Mouse (Mus musculus) heart, adult 11 months (tissue): ENCODE data around the gene Hfe2.
A peak's percentile ranks its signal among the peaks of the same experiment; 100 is the strongest.

ENCODE experiments used
- DNase-seq: peaks from one replicate; pipeline ENCODE4 v3.0.0; 2022

The Hfe2 gene

GRCm38 (mm10) chr3:96558668-96559196, 33.8 kb downstream of the Hfe2 start:
- DNase-seq, result peak; percentile 84

DNA sequence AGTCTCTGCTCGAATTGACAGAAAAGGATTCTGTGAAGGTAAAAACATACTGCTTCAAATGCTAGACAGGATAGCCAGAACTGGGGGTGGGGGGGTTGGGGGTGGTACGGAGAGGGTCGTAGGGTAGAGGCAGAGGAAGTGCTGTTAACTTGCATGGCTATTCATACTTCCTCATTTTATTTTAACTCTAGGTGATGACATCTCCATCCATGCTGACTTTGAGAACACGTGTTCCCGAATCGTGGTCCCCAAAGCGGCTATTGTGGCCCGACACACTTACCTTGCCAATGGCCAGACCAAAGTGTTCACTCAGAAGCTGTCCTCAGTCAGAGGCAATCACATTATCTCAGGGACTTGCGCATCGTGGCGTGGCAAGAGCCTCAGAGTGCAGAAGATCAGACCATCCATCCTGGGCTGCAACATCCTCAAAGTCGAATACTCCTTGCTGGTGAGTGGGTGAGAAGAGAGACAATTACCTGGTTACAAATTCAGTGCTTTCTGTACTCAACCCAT, 34.5 kb downstream of the Hfe2 start:
- peak; percentile 95 for DNase-seq

DNA sequence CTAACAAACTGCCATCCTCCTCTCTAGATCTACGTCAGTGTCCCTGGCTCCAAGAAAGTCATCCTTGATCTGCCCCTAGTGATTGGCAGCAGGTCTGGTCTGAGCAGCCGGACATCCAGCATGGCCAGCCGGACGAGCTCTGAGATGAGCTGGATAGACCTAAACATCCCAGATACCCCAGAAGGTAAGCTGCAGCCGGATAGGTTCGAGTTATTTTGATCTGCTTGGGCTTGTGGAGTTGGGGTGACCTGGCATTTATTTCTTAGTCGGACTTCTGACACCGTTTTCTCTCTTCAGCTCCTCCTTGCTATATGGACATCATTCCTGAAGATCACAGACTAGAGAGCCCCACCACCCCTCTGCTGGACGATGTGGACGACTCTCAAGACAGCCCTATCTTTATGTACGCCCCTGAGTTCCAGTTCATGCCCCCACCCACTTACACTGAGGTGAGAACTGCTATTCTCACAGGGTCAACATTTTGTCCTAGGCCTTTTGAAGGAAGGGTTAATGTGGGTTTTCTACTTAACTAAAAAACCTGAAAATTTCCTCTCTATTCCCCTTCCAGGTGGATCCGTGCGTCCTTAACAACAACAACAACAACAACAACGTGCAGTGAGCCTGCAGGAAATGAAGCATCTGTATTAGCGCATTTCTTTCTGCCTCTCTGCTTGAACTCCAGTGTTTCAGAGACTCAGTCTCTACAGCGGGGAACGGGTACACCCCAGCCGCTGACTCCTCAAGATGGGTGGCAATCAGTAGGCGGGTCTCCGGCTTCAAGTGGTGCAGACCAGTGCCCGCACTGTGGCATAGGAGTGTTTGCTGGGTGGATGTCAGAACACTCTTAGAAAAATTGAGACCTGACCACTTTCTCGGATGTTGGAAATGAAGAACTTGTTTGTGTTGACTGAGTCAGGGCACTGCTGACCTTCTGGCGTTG, 35.2 kb downstream of the Hfe2 start:
- peak; percentile 96 for DNase-seq

GRCm38 (mm10) chr3:96560881-96561668, 36.1 kb downstream of the Hfe2 start:
- peak; percentile 90 for DNase-seq

DNA sequence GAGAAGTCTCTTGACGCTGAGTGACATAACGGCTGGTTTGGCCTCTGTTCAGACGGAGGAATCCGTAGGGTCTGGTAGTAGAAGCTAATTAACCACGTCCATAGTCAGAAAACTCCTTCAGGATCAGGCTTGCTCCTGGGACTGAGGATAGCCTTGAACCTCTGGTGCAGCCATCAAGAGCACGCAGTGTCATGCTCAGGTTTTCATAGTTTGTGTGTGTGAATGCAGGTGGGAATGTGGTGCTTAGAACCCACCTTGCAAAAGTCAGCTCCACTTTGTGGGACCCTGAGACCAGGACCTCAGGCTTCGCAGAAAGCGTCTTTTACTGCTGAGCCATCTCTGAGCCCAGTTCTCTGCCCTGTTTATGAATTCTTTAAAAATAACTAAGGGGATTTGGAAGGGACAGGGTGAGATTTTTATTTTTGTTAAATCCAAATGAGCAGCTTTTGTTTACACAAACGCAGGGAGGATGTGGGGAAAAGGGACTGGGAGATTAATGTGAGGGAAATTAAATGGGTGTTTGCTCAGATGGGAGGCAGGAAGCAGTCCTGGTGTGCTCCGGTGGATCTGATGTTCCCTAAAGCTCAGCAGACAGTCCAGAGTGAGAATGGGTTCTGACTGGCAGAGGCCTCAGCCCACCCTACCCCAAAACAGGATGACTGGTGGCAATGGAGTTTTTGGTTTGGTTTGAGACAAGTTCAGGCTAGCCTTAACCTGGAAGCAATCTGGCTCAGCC, 37.1 kb downstream of the Hfe2 start:
- DNase-seq, result peak; percentile 97

- DNase-seq, result peak; percentile 91
Measured at GRCm38 (mm10) chr3:96563267-96563666, 38.3 kb downstream of the Hfe2 start.

- peak; percentile 97 for DNase-seq
Measured at GRCm38 (mm10) chr3:96563911-96564632, 39.1 kb downstream of the Hfe2 start.

DNA sequence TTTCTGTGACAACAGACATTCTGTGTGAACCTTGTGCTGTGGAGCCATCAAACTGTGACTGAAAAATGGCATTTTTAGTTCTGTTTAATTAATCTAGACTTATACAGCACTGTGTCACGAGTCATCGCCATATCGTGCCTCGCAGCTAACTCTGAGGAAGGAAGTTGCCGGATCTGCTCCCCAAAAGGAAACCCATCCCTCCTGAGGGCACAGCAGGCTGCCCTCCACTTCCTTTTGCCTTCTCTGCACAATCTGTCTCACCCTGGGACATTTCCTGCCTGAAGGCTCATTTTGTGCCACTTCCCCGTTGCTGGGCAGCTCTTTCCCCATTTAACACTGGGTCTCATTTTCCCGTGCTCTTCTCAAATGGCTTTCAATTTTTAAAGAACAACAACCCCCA, 39.7 kb downstream of the Hfe2 start:
- DNase-seq, result peak; percentile 99

DNA sequence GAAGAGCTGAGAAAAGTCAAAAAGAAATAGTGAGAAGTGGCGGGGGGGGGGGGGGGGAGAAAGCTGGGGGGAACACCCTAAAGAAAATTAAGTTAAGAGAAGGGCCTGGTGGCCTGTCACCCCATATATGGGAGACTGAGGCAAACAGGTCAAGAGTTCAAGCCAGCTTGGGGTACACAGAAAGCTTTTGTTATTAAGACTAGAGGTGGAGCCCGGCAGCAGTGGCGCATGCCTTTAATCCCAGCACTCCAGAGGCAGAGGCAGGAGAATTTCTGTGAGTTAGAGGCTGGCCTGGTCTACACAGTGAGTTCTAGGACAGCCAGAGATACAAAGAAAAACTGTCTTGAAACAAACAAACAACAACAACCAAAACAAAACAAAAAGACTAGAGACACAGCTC, 40.1 kb downstream of the Hfe2 start:
- DNase-seq, result peak; percentile 89

DNA sequence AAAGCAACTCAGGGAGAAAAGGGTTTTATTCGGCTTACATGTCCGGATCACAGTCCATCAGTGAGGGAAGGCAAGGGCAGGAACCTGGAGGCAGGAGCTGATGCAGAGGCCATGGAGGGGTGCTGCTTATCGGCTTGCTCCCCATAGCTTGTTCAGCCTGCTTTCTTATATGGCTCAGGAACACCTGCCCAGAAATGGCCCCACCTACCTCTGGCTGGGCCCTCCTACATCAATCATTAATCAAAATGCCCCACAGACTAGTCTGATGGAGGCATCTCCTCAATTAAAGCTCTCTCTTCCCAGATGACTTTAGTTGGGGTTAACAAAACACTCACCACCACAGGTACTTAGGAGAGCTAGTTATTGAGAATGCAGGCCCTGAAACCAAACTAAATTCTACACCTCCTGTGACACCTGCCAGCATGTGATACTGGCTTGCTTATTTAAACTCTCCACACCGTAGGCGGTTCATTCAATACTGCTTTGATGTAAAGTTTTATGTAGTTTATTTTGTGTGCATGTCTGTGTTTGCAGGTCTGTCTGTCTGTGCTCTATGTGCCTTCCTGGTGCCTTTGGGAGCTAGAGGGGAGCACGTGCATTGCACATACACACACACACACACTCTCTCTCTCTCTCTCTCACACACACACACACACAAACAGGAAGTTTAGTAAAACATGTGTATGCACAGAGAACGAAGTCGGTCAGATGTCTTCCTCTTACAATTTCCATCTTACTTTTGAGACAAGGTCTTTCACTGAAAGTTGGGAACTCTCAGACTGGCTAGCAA, 41.9 kb downstream of the Hfe2 start:
- peak; percentile 90 for DNase-seq

- DNase-seq, result peak; percentile 96
Measured at GRCm38 (mm10) chr3:96568605-96569004, 43.6 kb downstream of the Hfe2 start.

DNA sequence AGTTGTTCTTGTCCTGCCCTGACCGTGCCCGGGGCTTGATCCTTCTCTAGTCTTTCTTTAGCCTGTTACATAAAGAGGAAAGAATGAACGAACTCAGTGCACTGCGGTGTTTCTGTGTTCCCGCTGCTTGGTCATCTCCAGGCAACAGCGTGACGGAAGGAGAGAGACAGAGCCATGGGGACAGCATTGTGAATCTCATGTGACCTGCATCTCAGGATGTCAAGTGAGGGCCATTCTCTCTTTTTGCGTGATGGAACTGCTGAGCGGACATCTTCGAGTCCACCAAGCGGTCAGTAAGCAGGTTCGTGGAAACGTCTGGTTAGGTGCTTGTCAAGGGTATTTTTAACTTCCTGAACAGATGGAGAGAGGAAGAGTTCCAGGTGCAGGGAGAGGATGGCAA, 44.5 kb downstream of the Hfe2 start:
- peak; percentile 97 for DNase-seq

DNA sequence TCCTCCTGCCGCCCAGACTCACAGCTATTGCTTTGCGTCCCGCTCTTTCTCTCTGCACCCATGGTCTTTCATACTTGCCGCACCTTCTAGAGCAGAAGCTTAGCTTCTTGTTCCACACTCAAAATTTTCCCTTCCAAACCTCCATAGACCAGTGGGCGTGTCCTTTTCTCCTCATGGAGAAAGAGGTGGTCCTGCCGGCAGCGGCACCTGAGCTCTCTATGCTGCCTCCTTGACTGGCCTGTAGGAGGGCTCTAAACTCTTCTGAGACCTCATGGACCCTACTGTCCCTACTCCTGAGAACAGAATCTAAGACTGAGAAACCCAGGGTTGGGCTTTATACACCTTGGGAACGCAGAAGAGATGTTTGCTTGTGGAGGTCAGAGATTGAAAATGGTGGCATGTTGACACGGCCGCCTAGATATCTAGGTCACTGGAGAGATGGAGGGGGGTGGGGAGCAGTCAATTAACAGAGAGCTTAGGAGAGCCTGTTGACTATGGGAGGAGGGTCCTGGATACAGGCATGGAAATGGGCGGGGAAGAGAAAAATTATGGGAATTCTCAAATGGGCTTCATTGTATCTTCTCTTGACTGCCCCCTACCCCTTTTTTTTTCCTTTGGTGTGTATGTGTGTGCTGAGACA, 45.1 kb downstream of the Hfe2 start:
- DNase-seq, result peak; percentile 91

- peak; percentile 93 for DNase-seq
Measured at GRCm38 (mm10) chr3:96570643-96571042, 45.7 kb downstream of the Hfe2 start.

DNA sequence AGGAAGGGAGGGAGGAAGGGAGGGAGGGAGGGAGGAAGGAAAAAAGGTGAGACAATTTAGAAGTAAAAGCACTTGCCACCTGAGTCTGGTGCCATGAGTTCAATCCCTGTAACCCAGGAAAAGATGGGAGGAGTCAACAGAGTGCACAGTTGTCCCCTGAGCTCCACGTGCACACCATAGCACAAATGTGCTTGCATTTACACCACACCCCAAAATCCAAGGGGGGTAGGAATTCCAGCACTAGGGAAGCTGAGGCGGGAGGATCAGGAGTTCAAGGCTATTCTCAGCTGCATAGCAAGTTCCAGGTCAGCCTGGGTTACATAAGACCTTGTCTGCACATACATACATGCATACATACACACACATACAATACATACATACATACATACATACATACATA, 46.4 kb downstream of the Hfe2 start:
- DNase-seq, result peak; percentile 93

GRCm38 (mm10) chr3:96571896-96572698, 47.1 kb downstream of the Hfe2 start:
- DNase-seq, result peak; percentile 99

DNA sequence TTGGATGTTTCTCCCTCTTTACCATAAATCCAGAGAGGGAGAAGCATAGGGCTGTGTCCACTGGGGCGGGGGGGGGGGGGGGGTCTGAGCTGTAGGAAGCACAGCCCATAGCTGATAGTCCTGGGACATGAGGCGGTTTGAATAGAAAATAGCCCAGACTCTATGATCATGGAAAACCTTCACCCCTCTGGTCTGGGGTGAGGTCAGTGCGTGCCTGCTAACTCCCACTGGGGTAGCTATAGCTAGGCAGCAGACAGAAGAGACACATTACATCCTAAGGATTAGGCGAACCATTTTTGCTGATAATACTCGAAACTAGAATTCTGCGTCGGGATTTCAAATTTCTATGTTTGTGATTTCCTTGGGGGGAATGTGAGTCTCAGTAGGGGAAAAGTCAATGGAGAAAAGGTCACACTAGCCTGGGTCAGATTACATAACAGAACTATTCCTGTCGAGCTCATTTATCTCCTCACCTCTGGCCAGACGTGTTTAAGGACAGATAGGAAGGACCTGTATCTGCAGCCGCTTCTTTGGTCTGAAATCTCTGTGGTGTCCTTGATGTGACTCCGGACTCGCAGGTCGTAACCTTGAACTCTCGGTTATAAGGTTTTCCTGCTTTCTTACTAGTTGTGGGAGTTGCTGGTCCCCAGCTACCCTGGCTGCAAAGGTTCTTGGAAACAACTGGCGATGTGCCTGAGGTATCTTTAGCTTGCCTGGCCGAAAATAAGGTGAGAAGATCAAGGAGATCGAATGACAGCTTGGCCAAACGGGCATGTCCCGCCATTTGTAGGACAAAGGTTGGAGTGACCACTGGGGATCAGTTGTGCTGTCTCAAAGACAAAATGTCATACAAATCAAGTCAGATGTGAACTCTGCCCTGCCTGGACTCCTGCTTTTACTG, 48.9 kb downstream of the Hfe2 start:
- peak; percentile 96 for DNase-seq

DNA sequence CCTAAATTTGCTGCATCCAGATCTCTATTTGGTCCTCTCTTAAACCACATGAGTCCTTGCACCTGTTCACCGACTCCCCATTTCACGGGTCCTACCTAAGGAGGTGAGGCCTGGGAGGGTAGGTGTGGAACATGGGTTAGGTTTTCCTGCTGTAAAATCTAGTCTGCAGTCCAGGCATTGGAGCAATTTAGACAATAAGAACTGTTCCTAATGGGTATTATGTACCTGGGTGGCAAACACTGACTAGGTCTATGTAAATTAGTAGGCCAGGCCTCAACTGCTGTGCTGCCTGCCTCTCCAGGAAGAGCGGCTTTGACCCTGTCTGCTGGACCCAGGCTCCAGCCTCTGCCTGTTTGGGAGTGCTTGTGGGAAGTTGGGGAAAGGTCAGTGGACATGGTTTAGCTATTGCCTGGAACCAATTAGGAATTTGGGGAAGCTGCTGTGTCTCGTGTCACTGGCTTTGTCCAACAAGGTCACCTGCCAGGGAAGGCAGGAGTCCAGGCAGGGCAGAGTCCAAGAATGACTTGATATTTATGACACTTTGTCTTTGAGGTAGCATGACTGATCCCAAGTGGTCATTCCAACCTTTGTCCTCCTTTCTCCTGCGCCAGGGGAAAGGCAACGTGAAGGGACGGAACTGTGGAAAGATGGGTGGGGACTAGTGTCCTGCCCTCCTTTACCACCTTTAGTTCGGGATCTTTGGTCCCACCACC, 50.5 kb downstream of the Hfe2 start:
- DNase-seq, result peak; percentile 99
